Mouse (Mus musculus) thymus, postnatal 0 days (tissue): ENCODE data around the gene Adgrg7. TPM values are rescaled to one million over a fixed set of nuclear protein-coding genes. Genes with fewer than 3 reads are reported as not detected.

Source experiments
- DNase-seq: peaks from one replicate; pipeline ENCODE4 v3.0.0-alpha.2; 2015; ENCODE audit warnings: low spot score
- polyA plus RNA-seq: library from polyadenylated mRNA; unstranded; fragments of >200 nt; fragmentation: Nextera tagmentation; extraction: Ambion mirVana; gene quantifications from 2 replicates; pipeline ENCODE4 v1.2.1, GENCODE M21; 2015

The Adgrg7 gene
- polyA plus RNA-seq, 1 experiment from 2014 or later = 0.07 TPM

GRCm38 (mm10) chr16:56715608-56716007 lies 80.0 kb downstream of the Adgrg7 start:
- DNase-seq = no peak

- no peak for DNase-seq
Observed at GRCm38 (mm10) chr16:56710071-56710470, 85.6 kb downstream of the Adgrg7 start.

GRCm38 (mm10) chr16:56705731-56706130 lies 89.9 kb downstream of the Adgrg7 start:
- DNase-seq = no peak

DNA sequence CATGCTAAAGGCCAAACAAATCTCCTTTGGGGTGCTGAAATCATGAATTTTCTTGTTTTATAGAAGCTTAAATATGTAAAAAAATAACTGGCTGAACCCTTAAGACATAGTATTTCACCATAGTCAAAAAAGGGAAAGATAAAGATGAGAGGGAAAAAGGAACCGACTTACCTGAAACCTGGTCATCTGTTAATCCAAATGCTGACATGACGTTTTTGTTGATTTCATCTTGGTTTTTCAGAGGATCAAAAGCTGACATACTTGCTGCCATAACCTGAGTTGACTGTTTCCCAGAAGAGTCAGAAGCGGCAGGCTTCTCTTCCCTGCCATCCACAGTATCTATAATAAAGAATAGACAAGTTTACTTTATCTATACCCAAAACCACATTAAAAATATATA lies 94.8 kb downstream of the Adgrg7 start:
- DNase-seq = no peak

GRCm38 (mm10) chr16:56696448-56696847 lies 99.2 kb downstream of the Adgrg7 start:
- no peak for DNase-seq

GRCm38 (mm10) chr16:56690715-56691114 lies 104.9 kb downstream of the Adgrg7 start:
- DNase-seq = no peak

GRCm38 (mm10) chr16:56686747-56687146 lies 108.9 kb downstream of the Adgrg7 start:
- no peak for DNase-seq

- DNase-seq = no peak
Observed at GRCm38 (mm10) chr16:56681010-56681645, 114.5 kb downstream of the Adgrg7 start.

DNA sequence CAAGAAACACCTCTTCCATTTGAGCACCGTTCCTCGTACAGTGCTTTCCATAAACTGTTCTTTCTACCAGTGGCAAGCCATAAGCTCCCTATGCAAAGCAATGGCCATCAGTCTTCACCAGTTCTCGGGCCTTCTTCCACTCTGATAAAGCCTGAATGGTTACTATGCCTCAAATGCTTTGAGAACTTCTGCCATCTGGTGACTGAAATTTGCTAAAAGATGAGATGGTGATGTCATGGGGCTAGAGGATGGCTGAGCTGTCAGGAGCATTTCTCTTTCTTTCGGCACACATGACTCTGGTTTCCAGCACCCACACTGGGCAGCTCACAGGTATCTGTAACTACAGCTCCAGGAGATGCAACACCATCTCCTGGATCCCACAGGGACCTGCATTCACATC lies 118.5 kb downstream of the Adgrg7 start:
- DNase-seq = no peak

Other genes starting within 250 kb of the Adgrg7 start
- 77.0 and 94.5 TPM in 2 replicates for gene Tfg, start 78.4 kb downstream of the Adgrg7 start, polyA plus RNA-seq
- 6.7 and 10.1 TPM in 2 replicates for gene Tmem45a, start 90.3 kb upstream of the Adgrg7 start, polyA plus RNA-seq
- gene Lnp1, start 132.2 kb upstream of the Adgrg7 start, polyA plus RNA-seq = 0.29 TPM in 1 of 2 replicates, not detected in the other